Mouse (Mus musculus) hindbrain, embryonic 15.5 days (tissue): ENCODE measurements around the gene Sik3. TPM values are rescaled to one million over a fixed set of nuclear protein-coding genes. Genes with fewer than 3 reads are reported as not detected.

Experiments
- ATAC-seq: fragments of 200-750 bp; cut with Nextera tagmentation; 2 replicates; pipeline ENCODE4 v1.8.0; 2017; ENCODE audit warnings: low read depth, moderate number of reproducible peaks, moderate TSS enrichment; ENCODE audit not compliant: low FRiP score
- H3K27ac ChIP-seq: fragments of 300-500 bp; sonication (generic); replicated peaks from 2 replicates; pipeline ENCODE4 v1.5.1; 2015; ENCODE audit warnings: mild to moderate bottlenecking, inconsistent platforms
- H3K27me3 ChIP-seq: fragments of 300-500 bp; sonication (generic); 2 replicates; pipeline ENCODE4 v1.6.1; 2015; ENCODE audit warnings: control low read depth, inconsistent platforms
- H3K36me3 ChIP-seq: fragments of 300-500 bp; sonication (generic); 2 replicates; pipeline ENCODE4 v1.6.1; 2015; ENCODE audit warnings: control low read depth, inconsistent platforms
- H3K4me1 ChIP-seq: fragments of 300-500 bp; sonication (generic); replicated peaks from 2 replicates; pipeline ENCODE4 v1.6.1; 2015; ENCODE audit warnings: control low read depth, inconsistent platforms
- H3K4me2 ChIP-seq: fragments of 300-500 bp; sonication (generic); 2 replicates; pipeline ENCODE4 v1.6.1; 2015; ENCODE audit warnings: moderate library complexity, mild to moderate bottlenecking, inconsistent platforms
- H3K4me3 ChIP-seq: fragments of 300-500 bp; sonication (generic); 2 replicates; pipeline ENCODE4 v1.5.1; 2015; ENCODE audit warnings: mild to moderate bottlenecking, inconsistent platforms
- H3K9ac ChIP-seq: fragments of 300-500 bp; sonication (generic); 2 replicates; pipeline ENCODE4 v1.6.1; 2015; ENCODE audit warnings: inconsistent platforms
- H3K9me3 ChIP-seq: fragments of 300-500 bp; sonication (generic); 2 replicates; pipeline ENCODE4 v1.6.1; 2016; ENCODE audit warnings: control low read depth, inconsistent platforms
- WGBS: fragments of 180-500 bp; shearing (Covaris S2); methylation state at CpG from one replicate; pipeline ENCODE4 v1.1.7; 2015; 5-methylcytosine and 5-hydroxymethylcytosine counted together
- polyA plus RNA-seq: library from polyadenylated mRNA; unstranded; fragments of >200 nt; fragmentation: Nextera tagmentation; extraction: Ambion mirVana; gene quantifications from 2 replicates; pipeline ENCODE4 v1.2.1, GENCODE M21; 2015

The Sik3 gene
- polyA plus RNA-seq, 1 experiment from 2014 or later: 12.6 TPM

DNA sequence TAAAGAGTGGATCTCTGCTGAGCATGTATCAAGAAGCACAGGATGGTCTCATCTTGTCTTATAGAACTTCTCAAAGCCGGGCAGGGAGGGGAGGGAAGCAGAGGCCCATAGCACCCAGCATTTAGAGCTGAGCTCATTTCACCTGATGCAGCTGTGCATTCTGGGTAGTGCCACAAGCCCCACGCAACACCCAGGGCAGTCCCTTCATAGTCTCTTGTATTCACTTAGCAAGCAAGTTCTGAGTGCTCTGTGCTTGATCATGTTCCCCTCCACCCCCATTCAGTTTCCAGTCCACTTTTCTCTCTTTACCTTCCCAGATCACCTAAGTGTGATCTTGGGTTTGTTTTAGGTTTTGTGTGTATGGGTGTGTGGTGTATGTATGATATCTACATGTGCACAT lies 159.6 kb downstream of the Sik3 start:
- ATAC-seq: no peak
- Histone ChIP-seq H3K4me2 (no peak overlapping the region), H3K36me3 (no peaks in the 10 kb centered on the region), H3K4me3 (no peak overlapping the region), H3K9me3 (no peaks in the 10 kb centered on the region), H3K27ac (no peak overlapping the region), H3K4me1 (no peaks in the 10 kb centered on the region), H3K9ac (no peak overlapping the region), H3K27me3 (no peaks in the 10 kb centered on the region)
- 94% methylated on average over 2 of the region's 2 CpGs for WGBS

DNA sequence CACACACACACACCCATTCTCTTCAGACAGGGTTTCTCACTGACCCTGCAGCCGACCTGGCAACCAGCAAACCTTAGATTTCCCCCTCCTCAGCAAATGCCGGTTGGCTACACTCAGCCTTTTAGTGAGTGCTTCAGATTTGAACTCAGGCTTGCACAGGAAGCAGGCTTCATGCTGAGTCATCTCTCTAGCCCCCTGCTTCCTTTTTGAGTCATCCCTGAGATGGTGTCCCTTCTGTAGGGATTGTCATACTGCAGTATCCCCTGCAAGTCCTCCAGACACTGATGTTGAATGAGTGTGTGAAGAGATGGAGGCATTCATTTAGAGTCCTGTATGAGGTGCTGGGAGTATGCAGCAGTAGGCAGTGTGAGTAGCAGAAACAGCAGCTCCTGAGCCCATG lies 160.3 kb downstream of the Sik3 start:
- Histone ChIP-seq H3K9me3 (no peaks in the 10 kb centered on the region), H3K4me3 (no peak overlapping the region), H3K36me3 (no peaks in the 10 kb centered on the region), H3K4me2 (no peak overlapping the region), H3K27ac (no peak overlapping the region), H3K27me3 (no peaks in the 10 kb centered on the region), H3K4me1 (no peaks in the 10 kb centered on the region), H3K9ac (no peak overlapping the region)
- 61% methylated on average over 2 of the region's 2 CpGs for WGBS
- ATAC-seq: no peak

DNA sequence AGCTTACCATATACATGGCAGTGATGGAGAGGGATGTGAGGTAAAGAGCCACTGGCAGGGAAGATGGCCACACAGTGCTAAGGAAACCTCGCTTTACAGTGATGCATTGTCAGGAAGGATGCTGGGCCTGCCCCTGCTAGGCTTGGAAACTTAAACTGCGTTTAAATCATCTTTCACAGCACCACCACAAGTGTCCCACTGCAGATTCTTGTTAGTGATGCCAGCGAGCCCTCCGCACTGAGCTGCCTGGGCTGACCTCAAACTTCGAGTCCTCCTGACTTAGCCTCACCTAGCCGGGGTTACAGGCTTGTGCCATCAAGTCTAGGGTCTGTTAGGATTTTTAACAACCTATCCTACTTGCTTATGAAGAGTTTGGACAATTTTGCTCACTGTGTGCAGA lies 161.3 kb downstream of the Sik3 start:
- 92% methylated on average over 6 of the region's 6 CpGs for WGBS
- no peak for ATAC-seq
- no peaks in the 10 kb centered on the region for H3K9me3 ChIP-seq
- no peak overlapping the region for H3K9ac ChIP-seq
- no peaks in the 10 kb centered on the region for H3K36me3 ChIP-seq
- no peaks in the 10 kb centered on the region for H3K27me3 ChIP-seq
- no peak overlapping the region for H3K4me3 ChIP-seq
- no peak overlapping the region for H3K4me2 ChIP-seq
- H3K4me1 ChIP-seq: no peaks in the 10 kb centered on the region
- H3K27ac ChIP-seq: no peak overlapping the region

DNA sequence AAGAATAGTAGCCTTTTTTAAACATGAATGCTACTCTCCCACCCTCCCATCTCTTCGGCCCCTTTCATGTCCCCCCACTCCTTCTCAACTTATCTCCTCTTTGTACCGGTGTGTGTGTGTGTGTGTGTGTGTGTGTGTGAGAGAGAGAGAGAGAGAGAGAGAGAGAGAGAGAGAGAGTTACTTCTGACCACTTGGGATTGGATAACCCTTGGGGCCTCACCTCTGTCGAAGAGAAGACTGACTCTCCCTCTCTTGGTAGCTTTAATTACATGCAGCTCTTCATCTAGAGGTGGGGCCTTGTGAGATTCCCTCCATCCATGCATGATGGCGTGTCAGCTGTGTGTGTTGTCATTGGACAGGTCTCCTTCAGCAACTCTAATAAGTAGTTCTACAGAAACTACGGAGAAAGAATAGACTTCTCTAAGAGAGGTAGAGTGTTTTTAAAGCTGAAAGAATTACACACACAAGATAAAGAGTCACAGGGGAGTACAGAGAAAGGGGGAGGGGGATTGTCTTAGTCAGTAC lies 162.2 kb downstream of the Sik3 start:
- no peaks in the 10 kb centered on the region for H3K4me1 ChIP-seq
- WGBS: 87% methylated on average over 5 of the region's 5 CpGs
- H3K4me3 ChIP-seq: no peak overlapping the region
- no peaks in the 10 kb centered on the region for H3K27me3 ChIP-seq
- H3K9ac ChIP-seq: no peak overlapping the region
- no peak overlapping the region for H3K4me2 ChIP-seq
- H3K36me3 ChIP-seq: no peaks in the 10 kb centered on the region
- no peaks in the 10 kb centered on the region for H3K9me3 ChIP-seq
- H3K27ac ChIP-seq: no peak overlapping the region
- no peak for ATAC-seq

DNA sequence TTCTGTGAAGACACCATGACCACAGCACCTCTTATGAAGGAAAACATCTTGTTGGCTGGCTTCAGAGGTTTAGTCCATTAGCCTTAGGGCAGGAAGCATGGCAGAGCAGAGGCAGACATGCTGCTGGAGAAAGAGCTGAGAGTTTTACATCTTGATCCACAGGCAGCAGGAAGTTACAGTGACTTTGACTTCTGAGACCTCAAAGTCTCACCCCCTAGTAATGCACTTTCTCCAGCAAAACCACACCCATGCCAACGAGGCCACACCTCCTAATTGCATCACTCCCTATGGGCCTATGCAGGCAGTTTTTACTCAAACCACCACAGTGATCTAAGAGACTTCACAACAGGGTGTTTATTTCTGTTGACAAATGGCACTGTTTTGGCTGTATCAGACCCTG lies 162.7 kb downstream of the Sik3 start:
- no peak for ATAC-seq
- Histone ChIP-seq H3K9ac (no peak overlapping the region), H3K4me1 (no peaks in the 10 kb centered on the region; the same call in 1 of the 2 replicates), H3K36me3 (no peaks in the 10 kb centered on the region), H3K27ac (no peak overlapping the region), H3K4me3 (no peak overlapping the region), H3K4me2 (no peak overlapping the region), H3K9me3 (no peaks in the 10 kb centered on the region), H3K27me3 (no peaks in the 10 kb centered on the region)
- WGBS: 75% methylated on average over 1 of the region's 1 CpGs

DNA sequence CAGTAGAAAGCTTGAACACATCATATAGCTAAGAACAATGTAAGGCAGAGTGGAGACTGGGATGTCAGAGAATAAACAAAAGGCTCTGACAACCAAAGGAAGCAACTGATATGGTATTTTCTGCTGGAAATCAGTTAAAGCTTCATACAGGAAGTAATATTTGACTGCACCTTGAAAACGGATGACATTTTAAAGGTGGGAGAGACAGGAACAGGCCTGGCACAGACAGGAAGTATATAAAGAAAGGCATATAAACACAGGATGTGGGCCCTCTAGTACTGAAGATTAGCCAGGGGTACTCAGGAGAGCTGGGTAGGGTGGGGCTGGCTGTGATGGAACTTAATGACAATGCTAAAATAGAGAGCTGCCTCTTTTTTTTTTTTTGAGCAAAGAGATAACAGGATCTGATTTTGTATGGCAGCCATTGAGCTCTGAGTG lies 163.3 kb downstream of the Sik3 start:
- no peak for ATAC-seq
- 71% methylated on average over 1 of the region's 1 CpGs for WGBS
- H3K4me3 ChIP-seq: no peak overlapping the region
- no peak overlapping the region for H3K27ac ChIP-seq
- H3K9ac ChIP-seq: no peak overlapping the region
- H3K27me3 ChIP-seq: no peaks in the 10 kb centered on the region
- H3K4me1 ChIP-seq: no peaks in the 10 kb centered on the region; the same call in 1 of the 2 replicates
- H3K36me3 ChIP-seq: no peaks in the 10 kb centered on the region
- no peak overlapping the region for H3K4me2 ChIP-seq
- H3K9me3 ChIP-seq: no peaks in the 10 kb centered on the region

DNA sequence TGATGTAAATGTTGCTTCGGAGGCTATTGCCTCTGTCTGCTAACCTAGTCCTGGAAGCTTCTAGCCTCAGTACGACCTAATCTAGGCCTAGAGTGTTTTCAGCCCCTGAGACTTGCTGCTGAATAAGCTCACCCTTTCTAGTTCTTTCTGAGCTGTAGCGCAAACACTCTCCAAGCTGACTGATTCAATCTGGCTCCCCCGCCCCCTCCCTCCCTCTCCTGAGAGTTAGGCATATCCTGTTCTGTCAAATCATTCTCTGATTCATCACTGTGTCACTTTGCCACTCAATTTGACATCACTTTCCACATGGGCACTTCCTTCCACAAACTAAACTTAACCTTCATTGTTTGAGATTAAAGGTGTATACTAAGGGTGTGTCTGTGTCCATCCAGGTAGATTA lies 164.0 kb downstream of the Sik3 start:
- H3K27me3 ChIP-seq: no peaks in the 10 kb centered on the region
- H3K9me3 ChIP-seq: no peaks in the 10 kb centered on the region
- no peaks in the 10 kb centered on the region for H3K36me3 ChIP-seq
- ATAC-seq: no peak
- WGBS: 90% methylated on average over 4 of the region's 4 CpGs
- no peaks in the 10 kb centered on the region; the same call in 1 of the 2 replicates for H3K4me1 ChIP-seq
- no peak overlapping the region for H3K4me3 ChIP-seq
- H3K9ac ChIP-seq: no peak overlapping the region
- H3K4me2 ChIP-seq: no peak overlapping the region
- no peak overlapping the region for H3K27ac ChIP-seq

DNA sequence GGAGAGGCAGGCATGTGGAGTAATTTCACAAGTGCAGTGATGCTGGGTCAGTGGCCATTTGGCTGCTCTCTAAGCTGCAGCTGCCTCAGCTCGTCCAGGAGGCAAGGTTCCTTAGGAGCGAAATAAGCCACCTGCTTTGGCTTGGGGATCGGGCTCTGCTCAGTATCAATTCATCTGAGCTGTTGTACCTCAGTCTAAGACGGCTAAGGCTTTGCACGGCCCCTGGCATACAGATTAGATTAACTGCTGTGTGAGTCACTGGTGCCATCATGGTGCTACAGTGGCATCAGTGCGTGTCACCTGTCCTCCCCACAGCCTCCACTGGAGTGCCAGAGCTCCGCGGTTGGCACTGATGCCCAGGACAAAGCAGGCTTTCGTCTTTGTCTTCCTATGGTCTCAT lies 166.0 kb downstream of the Sik3 start:
- Histone ChIP-seq H3K9ac (no peak overlapping the region), H3K9me3 (no peaks in the 10 kb centered on the region), H3K4me2 (no peak overlapping the region), H3K4me1 (no peaks in the 10 kb centered on the region; the same call in 1 of the 2 replicates), H3K36me3 (no peaks in the 10 kb centered on the region), H3K27me3 (no peaks in the 10 kb centered on the region), H3K4me3 (no peak overlapping the region), H3K27ac (no peak overlapping the region)
- WGBS: 91% methylated on average over 9 of the region's 9 CpGs
- ATAC-seq: no peak

DNA sequence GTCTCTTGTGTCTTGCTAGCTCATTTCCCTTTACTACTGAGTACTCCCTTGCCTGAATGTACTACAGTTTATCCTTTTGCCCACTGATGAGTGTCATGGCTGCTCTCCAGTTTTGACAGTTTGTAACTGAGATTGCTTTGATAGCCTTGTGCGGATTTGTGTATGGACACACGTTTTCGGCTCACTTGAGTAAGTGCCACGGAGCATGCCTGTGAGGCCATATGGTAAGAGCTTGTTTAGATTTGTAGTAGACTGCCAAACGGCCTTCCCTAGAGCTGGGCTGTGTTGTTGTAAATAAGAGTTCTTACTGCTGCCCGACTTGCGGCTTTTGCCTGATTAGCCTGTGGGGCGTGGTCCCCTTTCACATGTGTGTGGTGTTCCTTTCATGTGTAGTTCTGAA lies 168.7 kb downstream of the Sik3 start:
- WGBS: 87% methylated on average over 8 of the region's 8 CpGs
- Histone ChIP-seq H3K4me2 (no peak overlapping the region), H3K9me3 (no peaks in the 10 kb centered on the region), H3K27me3 (no peaks in the 10 kb centered on the region), H3K4me1 (no peaks in the 10 kb centered on the region; the same call in 1 of the 2 replicates), H3K36me3 (no peaks in the 10 kb centered on the region), H3K27ac (no peak overlapping the region), H3K4me3 (no peak overlapping the region), H3K9ac (no peak overlapping the region)
- ATAC-seq: no peak

DNA sequence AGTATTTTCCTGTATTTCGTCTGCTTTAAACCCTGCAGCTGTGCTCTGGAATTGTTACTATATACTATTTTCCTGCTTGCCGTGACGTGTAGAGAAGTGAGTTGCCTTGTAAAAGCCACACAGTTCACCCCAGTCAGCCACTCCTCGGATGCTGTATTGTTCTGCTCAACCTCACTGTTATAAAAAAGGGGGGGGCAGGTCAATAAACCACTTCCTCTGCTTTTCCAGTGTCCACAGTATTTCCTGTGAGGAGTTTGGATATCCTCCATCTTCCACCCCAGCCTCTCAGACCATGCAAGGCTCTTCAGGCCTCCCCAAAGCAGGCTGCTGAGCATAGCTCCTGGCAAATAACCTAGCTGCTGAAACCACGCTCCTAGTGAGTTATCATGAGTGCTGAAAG lies 171.9 kb downstream of the Sik3 start:
- no peaks in the 10 kb centered on the region for H3K27me3 ChIP-seq

DNA sequence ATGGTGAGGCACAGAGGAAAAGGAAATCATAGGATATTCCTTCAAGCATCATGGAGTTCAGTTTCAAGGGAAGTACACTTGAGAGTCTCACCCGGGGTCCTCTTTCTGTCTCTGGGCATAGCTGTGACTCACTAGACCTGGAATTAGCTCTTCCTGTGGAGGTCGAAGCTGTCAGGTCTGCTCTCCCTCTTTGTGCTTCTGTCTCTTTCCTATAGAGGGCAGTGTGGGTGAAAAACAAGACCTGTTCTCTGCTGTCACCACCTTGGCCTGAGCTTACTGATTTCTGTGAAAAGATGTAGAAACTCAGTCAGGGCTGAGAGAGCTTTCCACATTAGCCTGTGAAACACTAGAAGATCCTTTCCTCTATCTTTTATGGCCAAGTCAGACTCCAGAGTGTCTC lies 172.6 kb downstream of the Sik3 start:
- ATAC-seq: no peak

More for the DNA sequence above, 171.9 kb downstream of the Sik3 start:
- Histone ChIP-seq H3K36me3 (no peaks in the 10 kb centered on the region), H3K9ac (no peak overlapping the region), H3K4me2 (no peak overlapping the region), H3K4me3 (no peak overlapping the region), H3K4me1 (peaks cover 4% of the 10 kb centered on the region), H3K9me3 (no peaks in the 10 kb centered on the region), H3K27ac (no peak overlapping the region)
- ATAC-seq: no peak
- 82% methylated on average over 5 of the region's 5 CpGs for WGBS

DNA sequence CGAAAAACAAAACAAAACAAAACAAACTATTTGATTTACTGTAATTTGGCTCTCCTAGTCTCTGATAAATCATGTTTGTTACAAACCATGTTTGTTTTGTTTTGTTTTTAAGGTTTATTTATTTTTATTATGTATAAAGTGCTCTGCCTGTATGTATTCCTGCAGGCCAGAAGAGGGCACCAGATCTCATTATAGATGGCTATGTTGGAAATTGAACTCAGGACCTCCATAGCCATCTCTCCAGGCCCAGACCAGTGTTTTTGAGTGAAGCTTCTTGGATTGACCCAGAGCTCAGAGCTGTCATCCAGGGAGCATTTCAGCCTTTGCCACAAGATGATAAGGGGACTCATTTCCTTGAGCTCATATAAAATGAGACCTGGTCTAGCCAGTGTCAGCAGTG lies 173.8 kb downstream of the Sik3 start:
- H3K4me2 ChIP-seq: no peak overlapping the region
- no peak overlapping the region for H3K27ac ChIP-seq
- no peaks in the 10 kb centered on the region for H3K36me3 ChIP-seq
- H3K4me1 ChIP-seq: peaks cover 4% of the 10 kb centered on the region; the same call in 1 of the 2 replicates
- no peak for ATAC-seq
- H3K9ac ChIP-seq: no peak overlapping the region
- no peaks in the 10 kb centered on the region for H3K27me3 ChIP-seq
- WGBS: 81% methylated on average over 1 of the region's 1 CpGs
- H3K9me3 ChIP-seq: no peaks in the 10 kb centered on the region
- no peak overlapping the region for H3K4me3 ChIP-seq

More for the DNA sequence above, 172.6 kb downstream of the Sik3 start:
- no peak overlapping the region for H3K27ac ChIP-seq
- H3K36me3 ChIP-seq: no peaks in the 10 kb centered on the region
- no peaks in the 10 kb centered on the region for H3K27me3 ChIP-seq
- H3K9ac ChIP-seq: no peak overlapping the region
- 54% methylated on average over 2 of the region's 2 CpGs for WGBS
- H3K4me2 ChIP-seq: no peak overlapping the region
- H3K4me1 ChIP-seq: peaks cover 4% of the 10 kb centered on the region
- H3K9me3 ChIP-seq: no peaks in the 10 kb centered on the region
- no peak overlapping the region for H3K4me3 ChIP-seq

DNA sequence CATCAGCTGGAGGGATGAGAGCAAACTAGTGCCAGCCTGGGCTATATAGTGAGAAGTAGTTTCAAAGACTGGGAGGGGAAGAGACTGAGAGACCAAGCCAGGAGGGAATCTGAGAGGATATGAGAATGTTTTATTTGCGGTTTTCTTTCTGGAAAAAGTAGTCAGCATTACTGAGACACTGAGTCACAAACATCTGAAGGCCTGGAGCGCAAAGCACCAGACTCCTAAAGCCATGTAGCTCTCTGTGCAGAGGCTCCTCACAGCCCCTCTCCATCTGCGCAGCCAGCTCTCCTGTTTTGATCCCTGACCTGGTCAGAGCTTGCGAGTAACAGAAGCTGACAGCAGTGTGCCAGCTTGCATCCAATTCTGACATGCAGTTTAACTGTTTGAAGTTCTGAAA lies 175.8 kb downstream of the Sik3 start:
- no peak overlapping the region for H3K9ac ChIP-seq
- no peaks in the 10 kb centered on the region for H3K9me3 ChIP-seq
- H3K4me1 ChIP-seq: peaks cover 4% of the 10 kb centered on the region; the same call in 1 of the 2 replicates
- no peak overlapping the region for H3K4me3 ChIP-seq
- H3K4me2 ChIP-seq: no peak overlapping the region
- WGBS: 86% methylated on average over 4 of the region's 4 CpGs
- no peaks in the 10 kb centered on the region for H3K27me3 ChIP-seq
- no peaks in the 10 kb centered on the region for H3K36me3 ChIP-seq
- H3K27ac ChIP-seq: no peak overlapping the region
- ATAC-seq: no peak
